Mouse (Mus musculus) heart, adult 2 months (tissue): ENCODE measurements around the gene Ern2. TPM values are rescaled to one million over a fixed set of nuclear protein-coding genes. Genes with fewer than 3 reads are reported as not detected.
A peak's percentile ranks its signal among the peaks of the same experiment; 100 is the strongest.

ENCODE experiments used
- DNase-seq, 2 experiments: peaks; one replicate each; pipeline ENCODE4 v3.0.0; 2021
- H3K27ac ChIP-seq: fragments of 200-600 bp; 2 replicates; pipeline ENCODE4 v1.8.1; 2022
- H3K27me3 ChIP-seq: fragments of 200-500 bp; 2 replicates; pipeline ENCODE4 v1.6.1; 2012; ENCODE audit warnings: mild to moderate bottlenecking, low read length, inconsistent platforms, mixed read lengths; ENCODE audit not compliant: control insufficient read depth, insufficient read depth
- H3K36me3 ChIP-seq: fragments of 200-500 bp; 2 replicates; pipeline ENCODE4 v1.6.1; 2012; ENCODE audit warnings: low read length, inconsistent platforms; ENCODE audit not compliant: control insufficient read depth, insufficient read depth
- H3K4me1 ChIP-seq: fragments of 200-500 bp; 2 replicates; pipeline ENCODE4 v1.6.1; 2011; ENCODE audit warnings: low read length; ENCODE audit not compliant: control insufficient read depth, insufficient read depth
- H3K4me3 ChIP-seq: fragments of 200-600 bp; 2 replicates; pipeline ENCODE4 v1.8.1; 2022
- H3K79me2 ChIP-seq: fragments of 200-500 bp; replicated peaks from 2 replicates; pipeline ENCODE4 v1.6.1; 2012; ENCODE audit warnings: mild to moderate bottlenecking, inconsistent platforms, low read length, moderate library complexity, mixed read lengths; ENCODE audit not compliant: control insufficient read depth, insufficient read depth
- H3K9ac ChIP-seq: fragments of 200-500 bp; 2 replicates; pipeline ENCODE4 v1.6.1; 2012; ENCODE audit warnings: low read depth, mild to moderate bottlenecking, control low read depth, inconsistent platforms, low read length, mixed read lengths
- CTCF ChIP-seq: fragments of 200-600 bp; IDR thresholded peaks from 2 replicates; pipeline ENCODE4 v1.8.1; 2022; ENCODE audit warnings: antibody characterized with exemption, mild to moderate bottlenecking, moderate library complexity
- EP300 ChIP-seq: fragments of 200-500 bp; IDR thresholded peaks from 2 replicates; pipeline ENCODE4 v1.6.1; 2011; ENCODE audit warnings: low read depth, low read length, control low read depth; ENCODE audit not compliant: insufficient read depth
- POLR2A ChIP-seq: fragments of 200-500 bp; IDR thresholded peaks from 2 replicates; pipeline ENCODE4 v1.6.1; 2011; ENCODE audit warnings: mild to moderate bottlenecking, low read depth, low read length, control low read depth; ENCODE audit not compliant: insufficient read depth
- WGBS: fragments of 180-500 bp; shearing (Covaris S2); methylation state at CpG from one replicate; pipeline ENCODE4 v1.1.7; 2018; 5-methylcytosine and 5-hydroxymethylcytosine counted together
- intact Hi-C: fragments of 180-260 bp; cut with DNase I; formaldehyde crosslinking; loops from one replicate; pipeline ENCODE4 v1.15.1; 2025
- polyA plus RNA-seq: library from polyadenylated mRNA; depleted of rRNA; stranded (reverse); fragments of >200 nt; gene quantifications from 2 replicates; pipeline ENCODE4 v1.2.3, GENCODE M21; 2012
- total RNA-seq, 2 experiments: library from RNA; stranded (reverse); gene quantifications; 2 replicates each; pipeline ENCODE4 v1.2.3; 2021

The Ern2 gene
- total and polyA plus RNA-seq, 3 experiments = 0.53 TPM; not detected in 2

DNA sequence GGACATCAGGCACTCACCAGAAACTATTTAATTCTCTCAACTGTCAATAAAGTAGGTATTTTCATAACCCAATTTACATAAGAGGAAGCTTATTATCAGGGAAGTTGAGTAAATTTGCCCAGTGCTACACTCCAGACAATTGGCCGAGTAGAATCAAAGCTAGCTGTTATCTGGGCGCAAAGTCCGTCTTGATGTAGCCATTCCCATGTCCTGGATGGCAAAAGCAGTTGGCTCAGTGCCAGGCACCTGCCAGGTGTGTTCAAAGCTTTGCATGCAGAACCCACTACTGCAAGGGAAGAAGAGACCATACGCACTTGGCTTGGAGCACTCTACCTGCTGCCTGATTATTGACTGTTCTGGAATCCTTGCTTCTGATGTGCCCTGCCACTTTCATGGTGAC, 33.5 kb downstream of the Ern2 start:
- intact Hi-C loops = no loop called here
- H3K36me3 ChIP-seq = no peaks in the 10 kb centered on the region
- no peaks in the 10 kb centered on the region for H3K79me2 ChIP-seq
- H3K27me3 ChIP-seq = no peaks in the 10 kb centered on the region
- no peaks in the 10 kb centered on the region for H3K4me1 ChIP-seq
- DNase-seq = no peak
- no peak overlapping the region for H3K27ac ChIP-seq
- no peak for TF ChIP-seq CTCF
- TF ChIP-seq POLR2A = no peak
- TF ChIP-seq EP300 = no peak
- no peak overlapping the region for H3K4me3 ChIP-seq
- WGBS = 78% methylated on average over 4 of the region's 4 CpGs
- no peak overlapping the region for H3K9ac ChIP-seq

DNA sequence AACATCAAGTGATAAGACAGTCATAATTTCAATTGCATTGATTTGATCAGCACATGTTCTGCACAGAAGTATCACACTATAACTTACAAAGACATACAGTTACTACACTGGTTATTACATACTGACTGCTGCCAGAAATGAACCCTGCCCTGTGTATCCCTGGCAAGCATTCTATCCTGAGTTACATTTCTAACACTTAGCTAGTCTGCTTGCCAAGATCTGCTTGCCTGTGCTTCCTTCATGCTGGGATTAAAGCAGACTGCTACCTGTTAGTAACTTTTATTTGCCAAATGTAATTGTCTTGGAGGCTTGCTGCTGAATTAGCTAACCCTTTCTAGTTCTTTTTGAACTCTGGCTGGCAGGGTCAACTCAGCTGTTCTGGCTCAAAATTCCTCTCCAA, 45.0 kb downstream of the Ern2 start:
- H3K27me3 ChIP-seq = no peaks in the 10 kb centered on the region
- no peak for DNase-seq

GRCm38 (mm10) chr7:122138190-122138589, 47.8 kb downstream of the Ern2 start:
- Histone ChIP-seq H3K27ac (no peak overlapping the region), H3K4me3 (no peak overlapping the region), H3K79me2 (no peaks in the 10 kb centered on the region), H3K27me3 (no peaks in the 10 kb centered on the region), H3K9ac (no peak overlapping the region), H3K36me3 (peaks cover 16% of the 10 kb centered on the region), H3K4me1 (no peaks in the 10 kb centered on the region)
- 79% methylated on average over 5 of the region's 5 CpGs for WGBS
- TF ChIP-seq POLR2A = no peak
- TF ChIP-seq EP300 = no peak
- no peak for TF ChIP-seq CTCF
- intact Hi-C loops = no loop called here
- DNase-seq = no peak

More for the DNA sequence above, 45.0 kb downstream of the Ern2 start:
- H3K27ac ChIP-seq = no peak overlapping the region
- H3K4me1 ChIP-seq = no peaks in the 10 kb centered on the region
- H3K36me3 ChIP-seq = peaks cover 7% of the 10 kb centered on the region
- intact Hi-C loops = no loop called here
- TF ChIP-seq EP300 (no peak), POLR2A (no peak)
- H3K79me2 ChIP-seq = no peaks in the 10 kb centered on the region
- H3K9ac ChIP-seq = no peak overlapping the region
- no peak overlapping the region for H3K4me3 ChIP-seq

DNA sequence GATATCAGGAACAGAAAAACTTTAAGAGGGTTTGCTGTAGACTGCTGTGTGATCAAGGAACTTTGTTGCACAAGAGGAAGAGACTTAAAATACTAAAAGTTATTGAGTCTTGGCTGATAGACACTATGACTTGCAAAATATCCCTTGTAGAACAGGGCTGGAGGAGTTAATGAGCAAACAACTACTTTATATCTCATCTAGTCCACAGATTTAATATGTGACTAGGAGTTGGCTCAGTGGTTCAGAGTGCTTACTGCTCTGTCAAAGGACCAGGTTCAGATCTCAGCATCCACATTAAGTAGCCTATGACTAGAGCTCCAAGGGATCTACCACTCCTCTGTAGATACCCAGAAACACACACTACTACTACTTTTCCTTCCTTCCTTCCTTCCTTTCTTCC, 48.9 kb downstream of the Ern2 start:
- H3K27me3 ChIP-seq = no peaks in the 10 kb centered on the region
- no peaks in the 10 kb centered on the region for H3K4me1 ChIP-seq
- no peak overlapping the region for H3K9ac ChIP-seq
- DNase-seq = no peak
- H3K4me3 ChIP-seq = no peak overlapping the region
- H3K79me2 ChIP-seq = no peaks in the 10 kb centered on the region
- no peak overlapping the region for H3K27ac ChIP-seq
- intact Hi-C loops = no loop called here
- peaks cover 16% of the 10 kb centered on the region for H3K36me3 ChIP-seq
- TF ChIP-seq POLR2A (no peak), EP300 (no peak), CTCF (no peak)

- Histone ChIP-seq H3K27me3 (no peaks in the 10 kb centered on the region), H3K9ac (no peak overlapping the region), H3K27ac (no peak overlapping the region), H3K36me3 (peaks cover 16% of the 10 kb centered on the region), H3K4me3 (no peak overlapping the region), H3K4me1 (no peaks in the 10 kb centered on the region), H3K79me2 (no peaks in the 10 kb centered on the region)
- DNase-seq = no peak
- 71% methylated on average over 10 of the region's 10 CpGs for WGBS
- TF ChIP-seq EP300 = no peak
- TF ChIP-seq POLR2A = no peak
- peak; percentile 51 for TF ChIP-seq CTCF
- intact Hi-C loops = loop anchor here (2.0 kb wide), 1 partner anchor 24 kb away; the partner anchor contains the start of gene Plk1
These were observed 50.9 kb downstream of the Ern2 start for GRCm38 (mm10) chr7:122135070-122135469.

DNA sequence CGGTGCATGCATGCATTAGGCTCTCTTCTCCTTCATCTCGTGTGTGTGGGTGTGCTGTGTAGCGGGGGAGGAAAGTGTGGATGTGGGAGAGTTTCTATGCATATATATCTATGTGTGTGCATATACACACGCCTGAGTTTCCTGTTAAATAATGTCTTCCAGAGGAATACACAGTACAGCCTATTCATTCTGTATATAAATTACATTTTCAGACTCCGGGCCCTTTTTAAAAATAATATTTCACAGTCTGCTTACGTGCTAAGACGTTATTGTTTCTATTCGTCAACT, 52.7 kb downstream of the Ern2 start:
- Histone ChIP-seq H3K79me2 (no peaks in the 10 kb centered on the region), H3K36me3 (peaks cover 13% of the 10 kb centered on the region; the same call in 1 of the 2 replicates), H3K4me3 (peak overlapping the region; percentile 96), H3K27ac (peak overlapping the region; percentile 87), H3K4me1 (no peaks in the 10 kb centered on the region), H3K9ac (peak overlapping the region; percentile 94), H3K27me3 (no peaks in the 10 kb centered on the region)
- TF ChIP-seq CTCF (no peak), POLR2A (no peak), EP300 (no peak)
- intact Hi-C loops = loop anchor here (2.0 kb wide), 3 partner anchors 30 to 152 kb away; partner anchors contain the start of genes Cog7, Ears2 and Ubfd1
- WGBS = 10% methylated on average over 8 of the region's 8 CpGs
- no peak for DNase-seq
